Mouse (Mus musculus) layer of hippocampus, postnatal 10 days (tissue): Measurements from ENCODE around the gene Tcirg1. TPM values are rescaled to one million over a fixed set of nuclear protein-coding genes. Genes with fewer than 3 reads are reported as not detected.

Source experiments
- DNase-seq, 2 experiments: peaks; one replicate each; pipeline ENCODE4 v3.0.0; 2021; ENCODE audit warnings: low spot score in 2 of 2
- total RNA-seq, 2 experiments: library from RNA; stranded (reverse); gene quantifications; 2 replicates each; pipeline ENCODE4 v1.2.3; 2021

Tcirg1 gene
- total RNA-seq, 2 experiments from 2014 or later, result 19.1 to 26.0 TPM

GRCm38 (mm10) chr19:3928779-3929178 is 21.8 kb upstream of the Tcirg1 start:
- DNase-seq, result no peak

GRCm38 (mm10) chr19:3927989-3928388 is 21.1 kb upstream of the Tcirg1 start:
- DNase-seq, result no peak

GRCm38 (mm10) chr19:3926685-3927084 is 19.8 kb upstream of the Tcirg1 start:
- no peak for DNase-seq

DNA sequence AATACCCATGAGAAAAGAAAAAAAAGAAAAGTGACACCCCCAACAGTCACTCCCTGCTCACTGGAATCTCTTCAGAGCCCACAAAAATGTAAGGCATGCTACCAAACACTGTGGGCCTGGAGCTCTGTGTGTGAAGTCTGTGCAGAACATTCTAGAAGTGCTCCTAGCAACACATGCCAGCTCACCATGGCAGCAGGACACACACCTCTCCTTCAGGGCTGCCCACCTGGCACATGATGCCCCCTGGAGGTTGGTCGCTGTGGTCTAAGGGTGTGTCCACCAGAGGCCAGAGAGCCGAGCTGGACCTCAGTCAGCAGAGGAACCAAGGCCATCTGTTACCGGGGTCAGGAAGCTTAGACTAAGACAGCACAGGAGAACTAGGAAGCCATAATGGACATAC is 19.3 kb upstream of the Tcirg1 start:
- DNase-seq, result no peak

DNA sequence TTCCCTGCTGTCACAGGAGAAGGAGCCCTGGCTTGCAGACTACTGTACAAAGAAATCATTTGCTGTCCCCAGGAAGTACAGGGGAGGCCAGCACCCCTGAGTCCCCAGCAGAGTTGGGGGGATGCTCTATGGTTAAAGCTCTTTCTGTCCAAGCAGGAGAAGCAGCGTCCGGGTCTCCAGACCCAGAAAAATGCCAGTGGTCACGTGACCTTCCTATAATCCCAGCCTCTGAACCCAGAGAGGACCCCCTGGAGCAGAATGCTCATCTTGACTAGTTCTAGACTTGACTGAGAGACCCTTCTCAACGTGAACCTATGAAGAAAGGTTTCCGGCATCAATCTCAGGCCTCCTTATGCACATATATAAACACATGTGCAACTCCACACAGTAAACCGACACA is 18.9 kb upstream of the Tcirg1 start:
- no peak for DNase-seq

DNA sequence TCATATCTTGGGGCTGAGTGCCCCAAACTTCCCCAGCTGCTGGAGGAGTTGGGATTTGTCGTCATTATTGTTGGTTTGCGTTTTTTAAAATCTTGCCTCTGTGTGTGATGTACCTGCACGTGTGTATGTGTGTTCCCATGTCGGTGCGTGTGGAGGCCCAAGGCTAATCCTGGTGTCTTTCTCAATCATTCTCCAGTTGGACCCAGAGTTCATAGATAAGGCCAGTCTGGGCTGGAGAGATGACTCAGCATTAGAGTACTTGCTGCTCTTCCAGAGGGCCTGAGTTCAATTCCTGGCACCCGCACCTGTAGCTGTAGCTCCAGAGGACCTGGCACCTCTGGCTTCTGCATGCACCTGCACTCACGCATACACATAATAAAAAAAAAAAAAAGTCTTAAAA is 17.9 kb upstream of the Tcirg1 start:
- no peak for DNase-seq

GRCm38 (mm10) chr19:3924190-3924589 is 17.3 kb upstream of the Tcirg1 start:
- no peak for DNase-seq

GRCm38 (mm10) chr19:3923586-3923985 is 16.7 kb upstream of the Tcirg1 start:
- DNase-seq, result no peak

GRCm38 (mm10) chr19:3922661-3923371 is 15.9 kb upstream of the Tcirg1 start:
- no peak for DNase-seq

DNA sequence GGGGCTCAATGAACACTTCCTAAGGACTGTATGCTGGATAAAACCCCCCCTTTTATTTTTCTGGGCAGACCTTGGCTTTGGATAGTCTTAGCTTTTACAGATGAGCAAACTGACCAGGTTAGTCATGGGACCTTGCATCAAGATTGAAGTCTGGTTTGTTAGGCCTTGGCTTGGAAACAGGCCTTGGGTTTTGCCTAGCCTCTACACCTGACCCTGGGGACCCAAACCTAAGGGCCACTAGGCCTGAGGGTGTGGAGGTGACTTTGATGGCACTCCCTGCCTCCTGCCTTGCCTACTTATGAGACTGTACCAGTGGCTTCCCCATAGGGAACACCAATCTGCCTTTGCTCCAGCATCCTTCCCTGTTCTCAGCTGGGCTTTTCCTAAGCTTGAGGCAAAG is 13.0 kb upstream of the Tcirg1 start:
- DNase-seq, result no peak

DNA sequence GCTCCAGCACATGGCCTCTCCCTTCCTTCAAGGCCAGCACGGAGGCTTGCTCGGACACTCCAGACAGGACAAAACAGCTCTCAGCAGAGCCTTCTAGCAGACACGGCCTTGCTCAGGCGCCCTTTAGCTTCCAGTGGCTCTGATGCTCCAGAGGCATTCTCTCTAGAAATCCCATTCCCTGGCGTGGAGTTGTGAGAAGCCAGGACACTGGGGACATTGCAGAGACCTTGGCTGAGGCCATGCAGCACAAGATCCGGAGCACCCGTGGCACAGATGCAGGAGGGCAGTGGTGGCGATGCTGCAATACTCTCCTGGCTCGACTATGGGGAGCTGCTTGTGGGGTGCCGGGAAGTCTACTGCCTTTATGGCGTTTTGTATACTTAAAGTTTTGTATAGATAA is 9.8 kb upstream of the Tcirg1 start:
- no peak for DNase-seq

DNA sequence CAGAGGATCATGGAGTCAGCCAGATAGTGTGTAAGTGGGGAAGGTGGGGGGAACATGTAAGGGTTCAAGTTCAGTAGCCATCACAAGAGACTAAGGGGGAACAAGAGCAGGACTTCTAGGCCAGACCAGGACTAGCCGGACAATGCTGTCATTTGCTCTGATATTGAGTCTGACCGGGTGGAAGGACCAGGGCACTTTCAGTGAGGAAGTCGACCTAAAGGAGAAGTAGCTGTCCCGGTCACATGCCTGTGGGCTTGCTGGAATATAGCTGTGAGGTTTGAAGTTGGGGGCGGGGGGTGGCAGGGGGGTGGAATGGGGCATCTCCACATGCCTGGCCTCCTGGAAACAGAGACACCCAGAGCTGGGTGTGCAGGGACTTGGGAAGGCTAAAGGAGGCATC is 7.6 kb upstream of the Tcirg1 start:
- no peak for DNase-seq

GRCm38 (mm10) chr19:3913692-3914091 is 6.8 kb upstream of the Tcirg1 start:
- no peak for DNase-seq

GRCm38 (mm10) chr19:3912337-3913204 is 5.6 kb upstream of the Tcirg1 start, which contains the start of gene Ndufs8:
Ndufs8 (minus strand) TSS chr19:3912774.
- peak; percentile 82 to 89 for DNase-seq

DNA sequence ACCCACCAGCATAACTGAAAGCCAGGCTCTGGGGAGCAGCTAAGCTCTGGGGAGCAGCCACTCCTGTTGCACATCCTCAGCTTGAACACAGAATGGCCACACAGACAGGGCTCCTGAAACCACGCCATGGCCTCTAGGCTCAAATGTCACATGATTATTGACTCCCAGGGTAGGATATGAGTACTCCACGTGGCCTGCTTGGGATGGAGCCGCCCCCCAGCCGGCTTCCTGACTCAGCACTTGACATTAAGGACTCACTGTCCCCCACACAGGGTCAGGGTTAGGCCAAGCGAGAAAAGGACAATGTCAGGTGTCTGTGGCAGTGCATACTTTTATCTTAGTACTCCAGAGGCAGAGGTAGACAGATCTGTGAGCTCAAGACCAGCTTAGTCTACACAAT is 3.3 kb upstream of the Tcirg1 start:
- no peak for DNase-seq

DNA sequence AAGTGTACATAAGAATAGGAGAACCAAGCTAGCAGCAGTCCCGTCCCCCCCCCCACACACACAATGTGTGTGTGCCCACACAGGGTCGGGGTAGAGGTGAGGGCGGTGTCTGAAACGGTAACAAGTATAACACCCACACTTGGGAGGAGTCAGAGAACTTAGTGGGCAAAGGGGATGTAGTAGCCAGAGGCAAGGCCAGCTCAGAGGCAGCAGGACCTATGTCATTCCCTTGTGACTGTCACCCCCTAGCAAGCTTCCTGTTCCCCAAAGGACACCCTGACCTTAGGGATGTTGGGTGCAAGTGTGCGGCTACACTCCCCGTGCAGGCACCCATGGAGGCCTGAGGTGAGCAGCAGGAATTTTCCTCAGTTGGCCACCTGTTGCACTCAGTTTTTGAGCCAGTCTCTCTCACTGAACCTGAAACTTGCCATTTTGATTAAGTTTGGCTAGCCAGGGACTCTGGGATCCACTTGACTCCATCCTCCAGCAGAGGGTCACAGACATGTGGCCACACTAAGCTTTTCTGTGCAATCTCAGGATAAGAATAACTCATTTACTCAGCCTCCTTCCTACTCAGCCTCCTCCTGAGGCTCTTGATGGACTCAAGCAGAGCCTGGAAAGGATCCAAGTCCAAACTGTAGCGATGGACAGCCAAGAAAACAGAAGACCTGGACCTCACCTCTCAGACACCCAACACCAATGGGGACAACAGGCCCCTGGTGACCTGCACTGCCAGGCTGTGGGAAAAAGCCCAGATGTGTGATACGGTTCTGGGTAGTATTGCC is 1.1 kb upstream of the Tcirg1 start:
- no peak for DNase-seq

DNA sequence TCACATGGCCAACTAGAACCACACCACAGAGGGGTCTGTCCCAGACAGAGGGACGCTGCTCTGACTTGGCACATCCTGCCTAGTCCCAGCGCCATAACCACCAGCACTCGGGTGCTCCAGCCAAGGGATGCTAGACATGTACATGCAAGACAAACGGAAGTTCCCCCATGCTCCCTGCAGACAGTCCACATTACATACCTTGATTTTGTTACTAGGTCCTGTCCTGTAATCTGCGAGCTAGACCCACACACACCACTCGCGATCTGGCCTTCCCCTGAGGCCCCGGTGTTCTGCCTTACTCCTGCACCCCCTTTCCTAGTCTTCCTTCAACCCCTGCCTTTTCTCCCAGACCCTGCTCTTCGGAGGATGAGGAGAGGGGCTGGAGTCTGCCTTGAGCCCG is 607 bp downstream of the Tcirg1 start:
- DNase-seq, result no peak

GRCm38 (mm10) chr19:3905261-3905969 is 1.5 kb downstream of the Tcirg1 start:
- DNase-seq, result no peak

DNA sequence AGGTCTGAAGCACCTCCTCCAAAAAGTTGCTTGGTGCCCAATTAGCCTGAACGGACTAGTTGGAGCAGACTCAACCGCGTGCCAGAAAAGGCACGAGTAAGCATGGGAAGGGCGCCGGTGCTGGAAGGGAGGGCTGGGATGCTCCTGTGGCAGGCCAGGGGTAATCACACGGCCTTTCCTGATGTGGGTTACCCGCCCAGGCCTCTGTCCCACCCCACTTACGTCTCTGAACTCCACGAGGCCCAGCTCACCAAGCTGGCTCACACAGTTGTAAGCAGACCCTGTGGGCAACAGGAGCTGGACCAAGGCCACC is 2.6 kb downstream of the Tcirg1 start:
- DNase-seq, result no peak

- no peak for DNase-seq
Measured at GRCm38 (mm10) chr19:3903648-3904362, 3.1 kb downstream of the Tcirg1 start.

DNA sequence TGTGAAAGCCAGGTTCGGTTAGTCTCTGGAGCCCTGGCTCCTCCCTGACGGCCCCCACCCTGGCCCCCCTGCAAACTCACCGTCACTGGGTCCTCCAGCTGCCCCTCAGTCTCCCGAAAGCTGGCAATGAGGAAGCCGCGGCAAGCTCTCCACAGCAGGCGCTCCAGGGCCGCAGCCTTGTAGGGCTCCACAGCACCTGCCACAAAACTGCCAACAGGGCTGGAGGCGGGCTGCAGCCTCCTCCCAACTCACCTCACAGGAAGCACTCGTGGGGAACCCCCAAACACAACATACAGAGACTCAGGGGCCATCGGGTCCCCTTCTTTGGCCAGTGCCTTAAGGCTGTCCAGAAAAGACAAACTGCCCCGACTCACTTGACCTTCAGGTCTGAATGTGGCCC is 4.0 kb downstream of the Tcirg1 start:
- no peak for DNase-seq
